Mouse (Mus musculus) lung, adult 2 months (tissue): Measurements from ENCODE around the gene Cd68.

Source experiments
- CTCF ChIP-seq: fragments of 200-500 bp; IDR thresholded peaks from 2 replicates; pipeline ENCODE4 v1.5.1; 2011; ENCODE audit warnings: mild to moderate bottlenecking, low read length, control low read depth; ENCODE audit not compliant: insufficient read depth
- POLR2A ChIP-seq: fragments of 200-500 bp; IDR thresholded peaks from 2 replicates; pipeline ENCODE4 v1.6.1; 2011; ENCODE audit warnings: low read depth, mild to moderate bottlenecking, control low read depth, low read length, borderline replicate concordance; ENCODE audit errors: extremely low read depth

DNA sequence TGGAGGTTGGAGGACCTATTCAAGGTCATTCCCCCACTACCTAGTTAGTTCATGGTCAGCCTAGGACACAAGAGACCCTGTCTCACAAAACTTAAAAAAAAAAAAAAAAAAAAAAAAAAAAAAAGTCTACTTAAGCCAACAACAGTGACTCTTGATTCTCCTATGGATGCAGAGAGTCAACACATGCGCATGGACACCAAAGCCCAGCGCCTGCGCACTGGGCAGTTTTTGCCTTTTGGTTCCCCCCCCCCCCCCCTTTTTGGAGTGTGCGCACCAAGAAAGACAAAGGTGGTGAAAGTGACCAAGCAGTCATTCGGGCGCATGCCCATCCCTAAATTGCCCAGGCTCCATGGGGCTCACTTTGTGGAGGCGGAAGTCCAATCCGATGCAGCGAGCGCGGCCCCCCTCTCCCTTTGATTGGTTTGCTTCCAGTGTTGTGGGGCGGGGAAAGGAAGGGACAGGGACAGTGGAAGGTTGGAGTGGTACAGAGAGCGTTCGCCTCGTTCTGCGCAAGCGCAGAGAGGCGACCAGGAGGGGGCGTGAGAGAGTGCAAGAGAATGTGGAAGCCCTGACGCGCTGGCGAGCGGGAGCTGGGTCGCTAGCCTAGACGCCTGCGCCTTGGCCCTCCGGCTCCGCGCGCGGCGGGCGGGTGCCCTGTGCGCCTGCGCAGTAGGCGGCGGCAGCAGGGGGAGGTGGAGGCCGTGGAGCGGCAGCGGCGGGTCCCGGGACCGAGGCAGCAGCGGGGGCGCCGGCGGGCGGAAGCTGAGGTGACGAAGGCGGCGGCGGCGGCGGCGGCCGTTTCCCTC is 33.5 kb downstream of the Cd68 start, which contains the start of gene Fxr2:
- TF ChIP-seq CTCF: peak; percentile 69
- TF ChIP-seq POLR2A: peak; percentile 68; the same call in 1 of the 2 replicates
